Mouse (Mus musculus) spleen, adult 2 months (tissue): ENCODE results near the gene Pcyt2.

ENCODE experiments used
- CTCF ChIP-seq: fragments of 200-500 bp; IDR thresholded peaks from 2 replicates; pipeline ENCODE4 v1.5.1; 2011; ENCODE audit warnings: mild to moderate bottlenecking, inconsistent platforms; ENCODE audit not compliant: insufficient read depth, insufficient read length, insufficient replicate concordance; ENCODE audit errors: extremely low read depth
- POLR2A ChIP-seq: fragments of 200-500 bp; IDR thresholded peaks from 2 replicates; pipeline ENCODE4 v1.6.1; 2011; ENCODE audit warnings: low read depth, low read length, inconsistent platforms

GRCm38 (mm10) chr11:120608241-120609034 is 9.3 kb downstream of the Pcyt2 start, which contains the start of gene Npb:
- no peak for TF ChIP-seq POLR2A
- no peak for TF ChIP-seq CTCF
